Mouse (Mus musculus) fibroblast of lung, adult 2 months (primary cell): ENCODE measurements around the gene Scamp3.

ENCODE experiments used
- DNase-seq: peaks from one replicate; pipeline ENCODE4 v3.0.0-alpha.2; 2011; ENCODE audit warnings: low read depth

Scamp3 gene

GRCm38 (mm10) chr3:89163643-89164245 lies 13.5 kb upstream of the Scamp3 start:
- no peak for DNase-seq

- DNase-seq: peak; percentile 66
Observed at GRCm38 (mm10) chr3:89164506-89165267, 12.6 kb upstream of the Scamp3 start, which contains the start of gene Clk2. Clk2 (plus strand) TSS chr3:89164795.

- no peak for DNase-seq
Observed at GRCm38 (mm10) chr3:89165268-89165870, 11.9 kb upstream of the Scamp3 start.

GRCm38 (mm10) chr3:89166945-89167344 lies 10.3 kb upstream of the Scamp3 start:
- no peak for DNase-seq

- no peak for DNase-seq
Observed at GRCm38 (mm10) chr3:89174844-89175243, 2.4 kb upstream of the Scamp3 start.

GRCm38 (mm10) chr3:89175544-89175943 lies 1.7 kb upstream of the Scamp3 start:
- DNase-seq: no peak

GRCm38 (mm10) chr3:89176421-89176820 lies 852 bp upstream of the Scamp3 start:
- DNase-seq: no peak

- DNase-seq: no peak
Observed at GRCm38 (mm10) chr3:89178107-89178385, 773 bp downstream of the Scamp3 start.

- no peak for DNase-seq
Observed at GRCm38 (mm10) chr3:89179056-89179455, 1.8 kb downstream of the Scamp3 start.

GRCm38 (mm10) chr3:89181749-89182500 lies 4.7 kb downstream of the Scamp3 start:
- DNase-seq: no peak

- DNase-seq: no peak
Observed at GRCm38 (mm10) chr3:89182531-89183057, 5.3 kb downstream of the Scamp3 start.

- DNase-seq: peak; percentile 66
Observed at GRCm38 (mm10) chr3:89183058-89183958, 6.0 kb downstream of the Scamp3 start, which contains the start of gene Fam189b. Fam189b (plus strand) TSS chr3:89183143.

- DNase-seq: no peak
Observed at GRCm38 (mm10) chr3:89183959-89184315, 6.7 kb downstream of the Scamp3 start.

- no peak for DNase-seq
Observed at GRCm38 (mm10) chr3:89187197-89187596, 9.9 kb downstream of the Scamp3 start.

- no peak for DNase-seq
Observed at GRCm38 (mm10) chr3:89187690-89188477, 10.6 kb downstream of the Scamp3 start.

- DNase-seq: no peak
Observed at GRCm38 (mm10) chr3:89188478-89188875, 11.2 kb downstream of the Scamp3 start.

- DNase-seq: no peak
Observed at GRCm38 (mm10) chr3:89190436-89190835, 13.2 kb downstream of the Scamp3 start.

GRCm38 (mm10) chr3:89193351-89193750 lies 16.1 kb downstream of the Scamp3 start:
- DNase-seq: no peak

GRCm38 (mm10) chr3:89193853-89194252 lies 16.6 kb downstream of the Scamp3 start:
- DNase-seq: no peak
